Mouse (Mus musculus): ENCODE measurements at regions not wholly inside any gene's neighbourhood (a gene's known extent, or its start where the extent isn't known, plus 50 kb on each side); places are given as distances from the start of the nearest gene placed in this dataset.

DNA sequence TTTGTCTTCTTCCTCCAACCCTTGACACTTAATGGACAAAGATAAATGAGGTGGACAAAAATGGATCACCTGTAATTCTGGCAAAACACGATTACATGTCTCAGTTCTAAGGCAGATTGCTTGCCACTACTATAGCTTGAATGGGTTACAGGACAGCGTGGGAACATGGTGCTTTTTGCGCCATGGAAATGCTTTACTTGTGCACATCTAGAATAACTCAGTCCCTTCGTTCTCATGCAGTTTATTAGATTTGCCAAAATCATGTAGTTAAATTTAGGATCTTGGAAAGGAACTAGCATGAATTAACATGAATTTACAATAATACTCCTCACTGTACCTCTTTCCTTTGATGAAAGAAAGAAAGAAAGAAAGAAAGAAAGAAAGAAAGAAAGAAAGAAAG is 211.1 kb upstream of the Dab2 start:
- Histone ChIP-seq H3K4me2 (no peak overlapping the region), H3K9me3 (replicated peaks) (no peaks in the 10 kb centered on the region), H3K9ac (no peak overlapping the region), H3K36me3 (no peaks in the 10 kb centered on the region), H3K4me1 (replicated peaks) (no peaks in the 10 kb centered on the region), H3K27ac (no peak overlapping the region), H3K4me3 (no peak overlapping the region), H3K27me3 (no peaks in the 10 kb centered on the region)
- 74% methylated on average over 4 of the region's 4 CpGs for WGBS
- no peak for ATAC-seq (replicated peaks; ENCODE audit: insufficient number of reproducible peaks, insufficient read depth, low FRiP score, low read depth)

DNA sequence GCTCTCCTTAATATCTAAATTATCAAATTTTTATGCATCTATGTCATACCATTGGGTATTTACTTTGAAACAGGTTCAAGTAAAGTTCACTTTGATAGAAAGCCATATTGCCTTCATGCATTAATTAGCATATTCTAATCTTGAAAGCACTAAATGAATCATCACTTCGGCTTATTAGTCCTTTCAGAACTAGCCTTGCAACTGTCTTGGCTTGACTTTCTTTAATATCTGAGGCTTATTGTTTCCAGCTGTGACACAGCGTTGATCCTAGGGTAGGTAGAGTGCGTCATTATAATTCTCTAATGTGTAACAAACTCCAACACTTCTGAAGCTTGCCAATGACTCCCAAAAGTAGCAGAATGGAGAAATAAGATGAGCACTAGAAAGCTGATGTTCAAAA is 169.9 kb upstream of the Dab2 start:
- Histone ChIP-seq H3K36me3 (no peaks in the 10 kb centered on the region), H3K9me3 (replicated peaks) (no peaks in the 10 kb centered on the region), H3K27ac (no peak overlapping the region), H3K4me2 (no peak overlapping the region), H3K4me1 (replicated peaks) (no peaks in the 10 kb centered on the region), H3K9ac (no peak overlapping the region), H3K27me3 (no peaks in the 10 kb centered on the region), H3K4me3 (no peak overlapping the region)
- no peak for ATAC-seq (replicated peaks; ENCODE audit: insufficient number of reproducible peaks, insufficient read depth, low FRiP score, low read depth)
- 75% methylated on average over 3 of the region's 3 CpGs for WGBS

DNA sequence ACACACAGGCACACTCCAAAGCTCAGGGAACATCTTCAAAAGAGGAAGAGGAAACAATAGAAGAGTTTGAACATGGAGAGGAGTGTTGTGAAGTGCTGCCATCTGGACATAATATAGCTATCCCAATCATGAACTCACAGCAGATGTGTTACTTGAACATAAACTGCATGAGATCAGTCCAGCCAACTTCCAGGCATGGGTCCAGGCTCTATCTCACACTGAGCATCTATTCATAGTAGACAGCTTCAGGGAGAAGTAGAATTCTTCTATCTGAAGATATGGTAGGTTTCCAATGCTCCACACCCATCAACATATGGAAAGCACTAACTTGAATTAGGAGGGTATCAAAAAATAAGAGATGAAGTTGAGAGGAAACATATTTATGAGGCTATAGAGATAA is 167.4 kb upstream of the Dab2 start:
- Histone ChIP-seq H3K4me1 (replicated peaks) (no peaks in the 10 kb centered on the region), H3K4me2 (no peak overlapping the region), H3K27me3 (no peaks in the 10 kb centered on the region), H3K9me3 (replicated peaks) (peaks cover 3% of the 10 kb centered on the region; the same call in 1 of the 2 replicates), H3K36me3 (no peaks in the 10 kb centered on the region), H3K27ac (no peak overlapping the region), H3K9ac (no peak overlapping the region), H3K4me3 (no peak overlapping the region)
- no peak for ATAC-seq (replicated peaks; ENCODE audit: insufficient number of reproducible peaks, insufficient read depth, low FRiP score, low read depth)

DNA sequence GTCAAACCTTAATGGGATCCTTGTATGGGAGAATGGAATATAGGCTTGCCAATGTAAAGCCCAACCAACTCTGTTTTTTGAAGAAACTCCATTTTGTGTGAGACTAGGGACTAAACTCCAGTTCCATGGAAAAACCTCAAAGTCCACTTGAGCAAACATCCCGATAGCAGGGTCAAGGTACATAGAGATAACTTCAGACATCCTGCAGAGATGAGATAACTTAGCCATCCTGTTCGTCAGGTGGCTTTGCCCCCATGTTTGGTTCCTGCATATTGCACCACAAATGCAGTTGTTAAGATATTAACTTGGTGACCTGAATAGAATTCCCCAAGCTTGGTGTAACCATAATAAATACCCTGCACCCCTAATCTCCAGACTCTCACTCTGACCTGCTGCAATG is 154.5 kb upstream of the Dab2 start:
- ATAC-seq (replicated peaks; ENCODE audit: insufficient number of reproducible peaks, insufficient read depth, low FRiP score, low read depth): no peak
- Histone ChIP-seq H3K4me3 (no peak overlapping the region), H3K4me2 (no peak overlapping the region), H3K4me1 (replicated peaks) (no peaks in the 10 kb centered on the region), H3K36me3 (no peaks in the 10 kb centered on the region), H3K27ac (no peak overlapping the region), H3K27me3 (no peaks in the 10 kb centered on the region), H3K9ac (no peak overlapping the region), H3K9me3 (replicated peaks) (no peaks in the 10 kb centered on the region)
- WGBS: 59% methylated on average over 2 of the region's 2 CpGs

DNA sequence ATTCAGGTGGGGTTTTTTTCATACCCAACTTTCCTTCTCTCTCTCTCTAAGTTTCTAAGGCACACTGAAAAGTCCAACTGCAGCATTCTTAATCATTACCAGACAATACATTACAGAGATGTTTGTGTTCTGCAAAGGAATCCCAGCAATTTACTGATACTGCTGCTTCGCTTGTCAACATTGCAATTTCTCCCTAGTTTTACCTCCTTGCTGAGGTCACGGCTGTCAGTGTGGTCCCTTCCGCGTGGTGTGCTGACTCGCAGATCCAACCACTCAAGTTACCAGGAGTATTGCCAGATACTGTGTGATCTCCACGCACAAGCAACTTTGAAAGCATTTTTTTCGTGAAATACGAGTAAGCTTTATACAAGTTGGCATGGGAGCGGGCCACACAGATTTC is 144.9 kb upstream of the Dab2 start:
- Histone ChIP-seq H3K9ac (no peak overlapping the region), H3K4me3 (no peak overlapping the region), H3K4me1 (replicated peaks) (no peaks in the 10 kb centered on the region), H3K27ac (no peak overlapping the region), H3K4me2 (no peak overlapping the region), H3K27me3 (no peaks in the 10 kb centered on the region), H3K9me3 (replicated peaks) (no peaks in the 10 kb centered on the region), H3K36me3 (no peaks in the 10 kb centered on the region)
- no peak for ATAC-seq (replicated peaks; ENCODE audit: insufficient number of reproducible peaks, insufficient read depth, low FRiP score, low read depth)
- 35% methylated on average over 9 of the region's 9 CpGs for WGBS

DNA sequence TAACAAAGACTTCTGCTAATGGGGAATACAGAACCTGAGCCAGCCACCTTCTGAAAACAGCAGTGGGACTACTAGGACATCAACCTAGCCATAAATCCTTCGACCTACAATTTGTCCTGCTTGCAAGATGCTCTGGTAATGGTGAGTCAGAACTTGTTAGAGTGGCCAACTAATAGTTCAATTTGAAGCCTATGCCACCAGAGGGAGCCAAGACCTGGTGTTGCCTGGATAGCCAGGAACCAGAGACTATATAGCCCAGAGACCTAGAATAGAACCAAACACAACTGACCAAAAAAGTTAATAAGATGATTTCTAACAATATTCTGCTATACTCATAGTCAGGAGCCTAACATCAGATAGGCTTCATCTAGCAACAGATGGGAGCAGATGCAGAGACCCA is 119.3 kb upstream of the Dab2 start:
- no peak overlapping the region for H3K27ac ChIP-seq
- H3K9me3 ChIP-seq (replicated peaks): no peaks in the 10 kb centered on the region
- no peaks in the 10 kb centered on the region for H3K27me3 ChIP-seq
- H3K4me3 ChIP-seq: no peak overlapping the region
- no peak overlapping the region for H3K4me2 ChIP-seq
- no peaks in the 10 kb centered on the region for H3K36me3 ChIP-seq
- no peak for ATAC-seq (replicated peaks; ENCODE audit: insufficient number of reproducible peaks, insufficient read depth, low FRiP score, low read depth)
- no peak overlapping the region for H3K9ac ChIP-seq
- WGBS: 83% methylated on average over 1 of the region's 1 CpGs
- H3K4me1 ChIP-seq (replicated peaks): no peaks in the 10 kb centered on the region

DNA sequence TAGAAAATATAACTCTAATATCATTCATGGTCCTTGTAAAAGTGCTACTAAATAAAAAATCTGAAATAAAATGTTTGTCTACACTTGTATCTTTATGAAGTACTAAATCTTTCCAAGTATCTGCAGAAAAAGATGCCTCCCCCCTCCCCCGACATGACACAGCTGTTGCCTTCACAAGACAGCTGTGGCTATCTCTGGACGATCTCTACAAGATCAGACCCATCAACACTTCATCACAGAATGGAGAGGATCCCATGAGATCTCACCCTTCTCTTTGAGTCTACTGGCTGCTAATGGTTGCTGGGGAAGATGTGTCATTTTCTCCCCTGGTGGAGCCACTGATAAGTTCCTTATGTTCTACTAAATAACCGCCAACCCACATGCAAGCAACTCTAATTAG is 116.0 kb upstream of the Dab2 start:
- 62% methylated on average over 3 of the region's 3 CpGs for WGBS
- no peak for ATAC-seq (replicated peaks; ENCODE audit: insufficient number of reproducible peaks, insufficient read depth, low FRiP score, low read depth)
- no peak overlapping the region for H3K27ac ChIP-seq
- H3K4me3 ChIP-seq: no peak overlapping the region
- H3K9me3 ChIP-seq (replicated peaks): no peaks in the 10 kb centered on the region
- no peaks in the 10 kb centered on the region for H3K4me1 ChIP-seq (replicated peaks)
- H3K9ac ChIP-seq: no peak overlapping the region
- no peaks in the 10 kb centered on the region for H3K27me3 ChIP-seq
- H3K36me3 ChIP-seq: no peaks in the 10 kb centered on the region
- no peak overlapping the region for H3K4me2 ChIP-seq

DNA sequence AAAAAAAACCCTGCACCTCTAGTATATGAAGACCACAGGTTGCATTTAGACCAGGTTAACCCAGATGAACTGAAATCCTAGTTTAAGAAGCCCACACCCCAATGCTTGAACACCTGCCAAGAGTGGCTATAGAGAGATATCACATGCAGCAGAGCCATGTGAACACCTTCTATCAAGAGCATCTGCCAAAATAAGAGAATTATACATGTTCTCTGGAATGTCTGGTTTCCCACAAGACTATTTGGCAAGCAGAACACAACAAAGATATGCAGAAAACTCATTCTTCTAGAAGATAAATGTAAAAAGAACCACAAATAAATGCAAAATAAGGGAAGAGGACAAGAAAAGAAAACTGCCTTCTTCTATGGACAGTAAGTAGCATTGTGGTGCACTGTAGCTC is 107.7 kb upstream of the Dab2 start:
- H3K4me1 ChIP-seq (replicated peaks): no peaks in the 10 kb centered on the region
- H3K9ac ChIP-seq: no peak overlapping the region
- H3K36me3 ChIP-seq: no peaks in the 10 kb centered on the region
- no peak overlapping the region for H3K4me2 ChIP-seq
- no peaks in the 10 kb centered on the region for H3K27me3 ChIP-seq
- H3K9me3 ChIP-seq (replicated peaks): no peaks in the 10 kb centered on the region
- no peak overlapping the region for H3K4me3 ChIP-seq
- no peak overlapping the region for H3K27ac ChIP-seq
- ATAC-seq (replicated peaks; ENCODE audit: insufficient number of reproducible peaks, insufficient read depth, low FRiP score, low read depth): no peak

DNA sequence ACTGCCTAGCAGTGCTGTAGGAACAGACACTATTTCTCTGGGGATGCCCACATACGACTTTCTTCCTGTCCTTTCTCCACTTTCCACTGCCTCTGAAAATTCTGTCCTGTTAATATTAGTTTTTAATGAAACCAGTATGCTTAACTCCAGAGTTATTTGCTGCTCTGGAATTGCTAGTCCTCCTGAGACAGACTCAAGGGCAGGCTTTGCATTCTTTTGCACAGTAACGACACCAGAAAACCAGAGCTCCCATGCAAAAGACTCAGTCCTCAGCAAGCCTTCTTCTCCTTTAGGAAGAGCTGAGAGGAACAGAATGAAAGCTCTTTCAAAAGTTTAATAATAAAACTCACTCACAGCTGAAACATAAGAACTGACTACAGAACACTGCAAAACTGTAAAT is 92.3 kb upstream of the Dab2 start:
- Histone ChIP-seq H3K9me3 (replicated peaks) (no peaks in the 10 kb centered on the region), H3K4me1 (replicated peaks) (no peaks in the 10 kb centered on the region), H3K36me3 (no peaks in the 10 kb centered on the region), H3K27me3 (no peaks in the 10 kb centered on the region), H3K27ac (no peak overlapping the region), H3K4me3 (no peak overlapping the region), H3K4me2 (no peak overlapping the region), H3K9ac (no peak overlapping the region)
- 38% methylated on average over 2 of the region's 2 CpGs for WGBS
- ATAC-seq (replicated peaks; ENCODE audit: insufficient number of reproducible peaks, insufficient read depth, low FRiP score, low read depth): no peak

DNA sequence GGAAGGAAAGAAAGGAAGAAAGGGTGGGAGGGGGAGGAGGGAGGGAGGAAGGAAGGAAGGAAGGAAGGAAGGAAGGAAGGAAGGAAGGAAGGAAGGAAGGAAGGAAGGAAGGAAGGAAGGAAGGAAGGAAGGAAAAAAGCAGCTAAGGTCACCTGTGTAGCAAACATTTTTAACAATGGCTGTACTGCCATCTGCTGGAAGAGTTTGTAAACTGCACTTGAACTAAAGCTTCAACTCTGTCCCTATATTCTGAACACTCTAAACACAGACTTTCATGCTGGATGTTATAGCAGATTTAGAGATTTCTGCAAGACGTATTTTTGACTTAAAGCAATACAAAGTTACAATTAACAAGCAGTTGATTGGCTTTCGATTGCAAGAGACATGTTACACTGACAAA is 90.3 kb upstream of the Dab2 start:
- no peak overlapping the region for H3K4me3 ChIP-seq
- no peak overlapping the region for H3K4me2 ChIP-seq
- WGBS: 13% methylated on average over 2 of the region's 2 CpGs
- H3K9me3 ChIP-seq (replicated peaks): no peaks in the 10 kb centered on the region
- ATAC-seq (replicated peaks; ENCODE audit: insufficient number of reproducible peaks, insufficient read depth, low FRiP score, low read depth): no peak
- no peak overlapping the region for H3K27ac ChIP-seq
- no peaks in the 10 kb centered on the region for H3K4me1 ChIP-seq (replicated peaks)
- no peak overlapping the region for H3K9ac ChIP-seq
- no peaks in the 10 kb centered on the region for H3K36me3 ChIP-seq
- no peaks in the 10 kb centered on the region for H3K27me3 ChIP-seq

DNA sequence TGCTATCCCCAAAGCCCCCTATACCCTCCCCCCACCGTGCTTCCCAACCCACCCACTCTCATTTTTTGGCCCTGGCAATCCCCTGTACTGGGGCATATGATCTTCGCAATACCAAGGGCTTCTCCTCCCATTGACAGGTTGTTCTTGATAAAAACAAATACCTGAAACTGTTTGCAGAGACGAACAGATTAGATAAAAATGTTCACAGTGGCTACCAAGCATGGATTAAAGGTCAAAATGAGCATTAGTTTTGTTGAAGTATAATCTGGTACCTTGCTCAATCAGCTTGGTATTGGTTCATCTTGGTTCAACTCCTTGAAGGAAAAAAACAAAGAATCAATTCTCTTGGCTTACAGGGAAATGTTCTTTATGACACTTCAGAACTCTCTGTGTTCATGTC is 81.5 kb upstream of the Dab2 start:
- no peak overlapping the region for H3K4me3 ChIP-seq
- WGBS: 59% methylated on average over 3 of the region's 3 CpGs
- no peak overlapping the region for H3K27ac ChIP-seq

DNA sequence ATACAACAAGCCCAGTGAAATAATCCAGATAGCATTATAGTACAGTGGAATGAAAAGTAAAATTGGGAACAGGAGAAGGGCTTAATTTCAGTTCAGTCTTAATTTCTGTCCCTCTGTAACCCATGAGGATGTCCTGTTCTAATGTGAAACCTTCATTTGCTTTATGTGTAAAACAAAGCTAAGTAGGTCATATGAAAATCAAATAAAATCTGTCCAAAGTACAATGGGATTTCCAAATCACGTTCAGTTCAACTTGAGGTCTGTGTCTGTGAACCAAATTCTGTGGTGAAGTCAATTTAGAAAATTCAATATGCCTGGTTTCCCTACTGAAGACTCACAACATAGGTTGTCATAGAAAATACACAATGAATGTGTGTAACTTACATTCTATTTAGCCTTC is 74.4 kb upstream of the Dab2 start:
- Histone ChIP-seq H3K27ac (no peak overlapping the region), H3K9ac (no peak overlapping the region), H3K4me1 (replicated peaks) (no peaks in the 10 kb centered on the region), H3K4me3 (no peak overlapping the region), H3K9me3 (replicated peaks) (no peaks in the 10 kb centered on the region), H3K36me3 (no peaks in the 10 kb centered on the region), H3K27me3 (no peaks in the 10 kb centered on the region), H3K4me2 (no peak overlapping the region)
- WGBS: 73% methylated on average over 1 of the region's 1 CpGs
- ATAC-seq (replicated peaks; ENCODE audit: insufficient number of reproducible peaks, insufficient read depth, low FRiP score, low read depth): no peak

More for the DNA sequence above, 81.5 kb upstream of the Dab2 start:
- no peak overlapping the region for H3K9ac ChIP-seq
- H3K4me2 ChIP-seq: no peak overlapping the region
- no peaks in the 10 kb centered on the region for H3K9me3 ChIP-seq (replicated peaks)
- no peaks in the 10 kb centered on the region for H3K4me1 ChIP-seq (replicated peaks)
- no peaks in the 10 kb centered on the region for H3K36me3 ChIP-seq
- no peak for ATAC-seq (replicated peaks; ENCODE audit: insufficient number of reproducible peaks, insufficient read depth, low FRiP score, low read depth)
- no peaks in the 10 kb centered on the region for H3K27me3 ChIP-seq

DNA sequence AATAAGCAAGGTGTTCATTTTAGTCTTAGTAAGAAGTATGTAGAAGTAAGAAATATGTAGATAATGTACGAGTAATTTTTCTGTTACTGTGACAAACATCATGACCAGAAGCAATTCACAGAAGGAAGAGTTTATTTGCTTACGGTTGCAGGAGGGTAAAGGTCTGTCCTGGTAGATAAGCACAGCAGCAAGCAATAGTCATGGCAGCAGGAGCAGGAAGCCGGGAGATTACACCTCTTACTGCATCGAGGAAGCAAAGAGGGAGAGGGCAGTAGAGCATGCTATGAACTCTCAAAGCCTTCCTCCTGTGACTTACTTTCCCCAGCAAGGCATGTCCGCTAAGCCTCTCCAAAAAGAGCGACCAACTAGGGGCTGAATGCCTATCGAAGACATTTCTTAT is 69.0 kb upstream of the Dab2 start:
- Histone ChIP-seq H3K27me3 (no peaks in the 10 kb centered on the region), H3K27ac (no peak overlapping the region), H3K4me2 (no peak overlapping the region), H3K9ac (no peak overlapping the region), H3K4me1 (replicated peaks) (peaks cover 9% of the 10 kb centered on the region), H3K4me3 (no peak overlapping the region), H3K36me3 (no peaks in the 10 kb centered on the region), H3K9me3 (replicated peaks) (no peaks in the 10 kb centered on the region)
- ATAC-seq (replicated peaks; ENCODE audit: insufficient number of reproducible peaks, insufficient read depth, low FRiP score, low read depth): no peak
- WGBS: 72% methylated on average over 7 of the region's 7 CpGs
